Mouse (Mus musculus): ENCODE results near the gene Dhdds. TPM values are rescaled to one million over a fixed set of nuclear protein-coding genes. Genes with fewer than 3 reads are reported as not detected.
A peak's percentile ranks its signal among the peaks of the same experiment; 100 is the strongest.
"Not testable (repeated sequence)": the region's sequence is repeated elsewhere in the genome, so short reads cannot be mapped to it uniquely, and the experiment has no call there.

Gene Dhdds
- total RNA-seq, 2 experiments from 2014 or later = 39.1 to 40.7 TPM

DNA sequence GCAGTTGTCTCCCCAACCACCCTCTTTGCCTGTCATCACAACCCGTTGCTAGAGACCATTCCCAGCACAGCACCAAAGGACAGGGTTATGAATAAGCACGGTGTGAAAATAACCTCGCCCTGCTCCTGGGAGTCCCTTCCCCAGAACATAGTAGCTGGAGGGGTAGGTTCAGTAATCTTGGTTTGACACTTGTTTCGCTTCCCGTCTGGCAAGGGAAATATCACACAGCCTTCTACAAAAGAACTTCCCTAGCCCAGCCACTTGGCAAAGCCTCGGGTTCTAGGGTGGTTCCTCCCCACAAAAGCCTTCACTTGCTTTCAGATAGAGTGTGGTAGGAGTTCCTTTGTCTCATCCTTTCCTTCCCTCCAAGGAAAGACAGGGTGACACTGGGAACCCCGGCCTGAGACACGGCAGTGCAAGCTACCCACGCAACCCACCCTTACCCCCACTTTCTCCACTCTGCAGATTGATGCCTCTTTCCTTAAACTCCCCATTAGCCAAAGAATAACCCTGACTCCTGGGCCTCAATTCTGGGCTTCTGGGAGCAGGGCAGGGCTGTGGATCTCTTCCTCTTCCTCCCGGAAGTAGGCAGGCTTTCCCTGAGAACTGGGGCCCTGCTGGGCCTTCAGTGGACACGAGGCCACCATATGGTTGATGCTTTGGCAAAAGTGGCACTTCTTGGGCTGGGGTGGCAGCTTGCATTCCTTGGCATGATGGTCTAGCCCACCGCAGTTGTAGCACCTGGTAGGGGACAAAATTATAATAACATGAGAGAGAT, 5.1 kb upstream of the Dhdds start:
- no peak for DNase-seq

DNA sequence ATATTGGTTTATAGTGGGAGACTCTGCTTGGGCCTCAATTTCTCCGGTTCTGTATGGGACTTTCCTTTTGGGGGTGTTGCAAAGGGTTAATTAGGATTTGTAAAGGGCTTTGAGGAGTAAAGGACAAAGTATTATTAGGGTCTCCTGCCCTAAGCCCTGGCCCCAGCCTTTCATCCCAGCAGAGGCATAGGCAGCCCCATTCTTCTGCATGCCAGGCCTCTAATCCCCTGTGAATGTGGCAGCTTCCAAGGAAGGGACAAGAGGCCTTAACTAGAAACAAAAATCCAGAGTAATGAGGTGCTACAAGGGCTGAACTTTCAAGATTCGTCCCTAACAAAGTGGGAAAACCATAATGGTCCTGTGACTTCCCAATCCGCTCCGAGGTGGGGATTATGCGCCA, 2.2 kb upstream of the Dhdds start:
- no peak for DNase-seq

DNA sequence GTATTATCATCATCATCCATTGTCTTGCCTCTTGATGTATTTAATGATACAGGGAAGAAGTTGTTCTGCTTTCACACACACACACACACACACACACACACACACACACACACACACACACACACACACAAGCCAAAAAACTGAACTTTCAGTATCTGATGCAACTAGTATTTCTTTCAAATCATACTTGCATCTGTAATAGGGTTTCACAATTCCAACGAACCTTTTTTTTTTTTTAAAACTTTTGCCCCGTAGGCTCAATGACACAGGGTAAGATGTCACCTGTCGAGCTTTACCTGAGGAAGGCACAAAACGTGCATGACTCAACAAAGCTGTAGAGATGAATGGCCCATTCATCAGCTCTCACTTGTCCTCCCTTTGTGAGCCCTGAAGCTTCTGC, 1.5 kb upstream of the Dhdds start:
- no peak for DNase-seq

DNA sequence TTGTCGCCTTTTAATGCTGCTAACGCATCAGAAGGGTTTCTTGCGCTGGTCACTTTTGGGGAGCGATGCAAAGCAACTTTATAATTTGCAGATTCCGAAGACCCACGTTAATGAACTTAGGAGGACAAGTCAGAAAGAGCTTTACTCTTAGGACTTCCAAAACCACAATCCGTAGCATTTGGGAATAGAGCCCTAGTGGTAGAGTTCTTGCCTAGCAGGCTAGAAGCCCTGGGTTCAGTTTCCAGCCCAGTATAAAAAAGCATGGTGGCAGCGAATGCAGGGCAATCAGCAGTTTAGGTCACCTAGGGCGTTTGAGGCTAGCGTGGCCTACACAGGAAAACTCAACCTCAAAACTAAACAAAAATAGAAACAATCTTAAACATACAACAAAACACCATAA, 992 bp upstream of the Dhdds start:
- DNase-seq = no peak

DNA sequence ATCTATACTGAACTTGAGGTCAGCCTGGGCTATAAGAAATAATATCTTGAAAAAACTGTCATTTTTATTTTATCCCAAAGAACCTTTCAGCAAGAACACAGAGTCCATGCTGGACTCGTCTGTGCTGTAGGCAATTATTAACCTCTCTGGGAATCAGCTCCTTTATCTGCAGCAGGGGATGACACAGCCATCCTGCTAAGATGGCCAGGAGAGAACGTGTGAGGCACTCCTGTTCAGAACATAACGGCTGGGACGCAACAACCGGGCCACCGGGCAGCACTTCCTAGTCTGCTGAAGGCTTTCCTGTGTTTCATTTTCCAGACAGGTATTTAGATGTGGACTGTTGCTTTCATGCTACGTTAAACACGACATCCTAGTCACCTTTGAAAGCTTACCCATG, 6.0 kb downstream of the Dhdds start:
- DNase-seq = no peak

DNA sequence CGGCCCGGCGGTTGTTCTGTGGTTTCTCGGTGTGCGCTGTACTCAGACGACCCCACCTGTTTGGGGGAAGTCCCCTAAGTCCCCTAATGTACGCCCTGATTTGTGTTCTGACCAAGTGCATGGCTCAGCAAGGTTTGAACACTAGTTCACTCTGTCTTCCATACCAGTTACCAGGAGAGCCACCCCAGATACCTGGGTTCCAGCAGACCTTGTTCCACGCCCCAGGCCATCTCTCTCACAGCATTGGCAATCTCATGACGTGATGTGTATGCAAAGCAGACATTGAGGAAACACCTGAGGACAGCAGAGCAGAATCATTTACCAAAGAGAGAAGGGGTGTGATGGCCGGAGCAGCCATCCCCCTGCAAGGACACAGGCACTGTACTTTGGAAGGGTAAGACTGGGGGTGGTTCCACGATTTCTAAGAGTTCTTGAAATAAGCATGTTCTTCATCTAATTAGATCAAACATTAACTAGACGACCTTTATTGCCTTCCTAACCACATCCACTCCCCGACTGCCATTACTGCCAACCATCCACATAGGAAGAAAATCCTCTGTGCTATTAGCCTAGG, 9.5 kb downstream of the Dhdds start:
- DNase-seq = no peak

DNA sequence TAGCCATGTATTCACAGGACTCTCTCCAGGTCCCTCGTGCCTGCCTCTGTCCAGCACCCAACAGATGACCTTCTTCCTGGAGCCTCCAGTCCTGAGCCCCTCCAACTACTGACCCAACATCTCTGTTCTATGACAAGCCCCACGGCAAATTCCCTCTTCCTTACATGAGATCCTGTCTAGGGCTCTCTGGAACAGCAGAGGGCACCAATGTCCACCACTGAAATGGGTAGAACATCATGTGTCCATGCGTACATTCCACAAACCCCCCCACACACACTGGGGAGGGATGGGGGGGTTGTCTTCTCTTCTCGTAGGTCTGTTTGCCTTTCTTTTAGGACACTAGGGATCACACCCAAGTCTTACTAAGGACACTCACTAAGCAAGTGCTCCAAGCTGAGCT, 10.7 kb downstream of the Dhdds start:
- no peak for DNase-seq

DNA sequence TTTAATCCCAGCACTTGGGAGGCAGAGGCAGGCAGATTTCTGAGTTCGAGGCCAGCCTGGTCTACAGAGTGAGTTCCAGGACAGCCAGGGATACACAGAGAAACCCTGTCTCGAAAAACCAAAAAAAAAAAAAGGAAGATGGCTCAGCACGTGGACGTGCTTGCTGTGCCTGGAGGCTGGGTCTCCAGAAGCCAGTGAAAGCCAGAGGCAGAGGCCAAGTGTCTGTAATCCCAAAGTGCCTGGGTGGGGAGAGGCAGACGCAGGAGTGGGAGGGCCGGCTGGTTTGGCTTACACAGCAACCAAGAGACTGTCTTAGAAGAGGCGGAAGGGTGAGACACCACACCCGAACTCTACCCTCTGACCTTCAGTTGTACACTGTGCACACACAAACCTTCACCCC, 12.4 kb downstream of the Dhdds start:
- DNase-seq = not testable (repeated sequence)

DNA sequence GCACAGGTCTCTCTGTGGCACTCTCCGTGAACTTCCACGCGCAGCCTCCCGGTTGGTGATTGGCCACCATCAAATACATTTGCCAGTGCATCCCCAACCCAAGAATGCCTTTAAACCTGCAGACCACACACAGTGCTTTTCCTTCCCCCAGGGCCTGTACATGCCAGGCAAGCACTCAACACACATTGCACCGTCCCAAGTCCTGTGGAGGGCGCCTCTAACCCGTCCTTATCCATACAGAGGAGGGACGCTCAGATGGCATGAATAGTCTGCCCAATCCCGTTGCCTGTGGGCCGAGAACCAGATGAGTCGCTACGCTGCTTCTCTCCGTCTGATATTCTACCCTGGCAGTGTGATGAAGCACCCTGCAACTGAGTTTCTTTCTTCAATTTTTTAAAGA, 17.8 kb downstream of the Dhdds start:
- no peak for DNase-seq

DNA sequence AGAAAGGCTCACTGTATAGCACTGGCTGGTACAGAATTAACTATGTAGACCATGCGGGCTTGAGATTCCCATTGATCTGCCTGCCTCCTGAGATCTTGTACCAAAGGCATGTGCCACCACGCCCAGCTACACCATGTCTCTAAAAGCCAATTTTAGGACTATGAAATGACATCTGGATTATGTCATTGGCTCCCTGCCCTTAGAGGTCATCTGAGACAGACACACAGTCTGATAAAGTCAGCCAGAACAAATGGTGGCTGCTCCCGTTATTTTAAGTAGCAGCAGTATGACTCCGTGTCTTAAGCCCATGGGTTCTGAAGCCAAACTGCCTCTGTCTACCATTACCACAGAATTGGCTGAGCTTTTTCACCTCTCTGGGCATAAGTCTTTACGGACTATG, 20.2 kb downstream of the Dhdds start:
- DNase-seq = peak; percentile 64

DNA sequence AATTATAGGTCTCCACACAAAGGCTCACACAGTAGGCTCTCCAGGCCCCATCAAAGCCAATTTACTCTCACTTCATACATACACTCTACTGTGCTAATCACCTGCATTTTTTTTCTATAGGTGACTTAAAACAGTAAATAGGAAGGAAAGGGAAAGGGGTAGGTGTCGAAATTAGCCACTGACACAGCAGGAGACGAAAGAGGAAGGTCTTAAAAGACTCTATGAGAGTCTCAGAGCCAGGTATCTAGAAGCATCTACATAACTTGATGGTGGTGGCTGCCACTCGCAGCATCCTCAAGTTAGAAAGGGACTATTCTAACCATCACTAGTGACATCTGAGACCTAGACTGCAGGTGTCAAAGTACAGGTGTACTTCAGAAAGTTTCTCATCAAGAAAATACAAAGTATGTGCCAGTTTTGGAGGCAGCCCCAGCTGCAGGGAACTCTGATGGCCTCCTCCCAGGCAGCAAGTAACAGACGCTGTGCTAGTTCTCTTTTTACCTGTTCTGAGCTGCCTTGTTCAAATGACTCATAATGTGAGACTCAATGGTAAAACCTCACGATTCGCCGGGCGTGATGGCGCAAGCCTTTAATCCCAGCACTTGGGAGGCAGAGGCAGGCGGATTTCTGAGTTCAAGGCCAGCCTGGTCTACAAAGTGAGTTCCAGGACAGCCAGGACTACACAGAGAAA, 22.6 kb downstream of the Dhdds start:
- no peak for DNase-seq

DNA sequence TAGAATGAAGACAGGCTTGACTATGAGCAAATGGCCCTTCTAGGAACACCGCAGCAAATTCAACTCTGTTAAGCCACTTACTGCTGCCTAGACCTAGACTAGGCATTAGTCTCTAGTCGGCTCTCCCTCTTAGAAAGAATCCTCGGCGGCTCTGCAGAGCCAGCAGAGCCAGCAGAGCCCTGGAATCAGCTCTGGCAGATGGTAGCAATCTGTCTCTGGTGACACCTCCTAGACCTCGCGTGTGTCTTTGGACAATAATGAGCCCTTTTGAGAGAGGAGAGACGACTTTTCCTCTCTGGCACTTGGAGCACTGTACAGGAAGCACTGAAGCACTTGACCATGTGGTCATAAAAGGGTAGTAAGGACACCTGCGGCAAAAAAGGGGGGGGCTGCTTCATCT, 29.0 kb downstream of the Dhdds start:
- no peak for DNase-seq

DNA sequence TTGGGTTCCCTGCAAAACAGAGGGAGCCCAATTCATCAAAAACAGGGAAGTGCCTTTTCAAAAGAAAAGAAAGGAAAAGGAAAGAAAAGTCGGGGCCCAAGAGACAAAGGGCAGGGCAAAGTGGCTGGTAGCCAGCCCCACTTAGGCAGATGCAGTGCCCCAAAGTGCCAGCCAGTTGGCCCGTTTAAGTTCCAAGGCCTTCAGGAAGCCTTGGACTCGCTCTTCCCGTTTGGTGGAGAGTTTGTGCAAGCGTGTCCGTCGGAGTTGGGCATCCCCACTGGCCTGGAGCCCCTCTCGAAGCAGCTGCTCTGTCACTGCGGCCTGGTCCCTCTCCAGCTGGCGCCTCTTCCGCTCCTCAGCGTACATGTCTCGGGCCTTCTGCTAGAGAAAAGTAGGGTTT, 29.8 kb downstream of the Dhdds start:
- no peak for DNase-seq

DNA sequence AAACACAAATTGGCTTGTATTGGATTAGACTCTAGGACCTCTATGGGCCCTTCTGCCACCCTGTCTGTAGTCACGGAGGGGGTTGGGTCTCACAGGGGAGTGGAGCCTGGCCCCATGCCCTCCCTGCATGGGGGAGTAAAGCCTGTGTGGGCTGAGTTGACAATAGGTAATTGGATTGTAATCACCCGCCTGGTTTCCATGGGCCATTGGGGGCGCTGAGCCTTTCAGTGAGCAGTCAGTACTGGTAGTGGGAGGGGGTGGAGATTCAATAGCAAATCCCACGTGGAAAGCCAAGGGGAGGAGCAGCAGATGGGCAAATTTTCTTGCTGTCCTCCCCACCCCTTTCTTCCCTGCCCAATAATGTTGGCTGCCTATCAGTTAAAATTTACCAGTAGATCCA, 30.5 kb downstream of the Dhdds start:
- DNase-seq = no peak

DNA sequence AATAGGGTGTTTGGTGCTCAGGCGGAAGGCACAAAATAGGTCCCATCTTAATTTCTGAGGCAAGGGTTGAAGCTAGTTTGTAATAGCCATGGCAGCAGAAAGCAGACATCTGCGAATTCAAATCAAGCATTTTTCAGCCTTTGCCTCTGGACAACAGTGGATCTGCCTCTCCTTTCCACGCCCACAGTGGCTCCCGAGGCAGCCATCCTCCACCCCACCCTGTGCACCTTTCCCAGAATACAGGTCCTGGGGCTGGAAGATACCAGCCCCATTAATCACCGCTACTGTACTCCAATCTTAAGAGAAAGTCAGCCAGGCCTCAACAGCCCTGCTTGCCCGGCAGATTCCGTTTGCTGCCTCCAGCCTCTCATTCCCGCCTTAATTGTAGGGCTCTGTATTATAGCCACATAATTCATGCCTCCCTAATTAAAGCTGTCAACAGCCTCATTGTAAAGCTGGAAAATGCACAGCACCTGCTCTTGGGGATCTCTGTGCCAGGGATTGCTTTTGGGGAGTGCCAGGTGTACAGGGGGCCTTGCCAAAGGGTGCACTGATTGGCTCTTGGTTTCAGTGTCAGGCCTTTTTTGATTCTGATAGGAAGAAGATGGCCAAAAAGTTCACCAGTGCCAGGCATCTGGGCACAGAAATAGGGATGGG, 31.5 kb downstream of the Dhdds start:
- DNase-seq = no peak

DNA sequence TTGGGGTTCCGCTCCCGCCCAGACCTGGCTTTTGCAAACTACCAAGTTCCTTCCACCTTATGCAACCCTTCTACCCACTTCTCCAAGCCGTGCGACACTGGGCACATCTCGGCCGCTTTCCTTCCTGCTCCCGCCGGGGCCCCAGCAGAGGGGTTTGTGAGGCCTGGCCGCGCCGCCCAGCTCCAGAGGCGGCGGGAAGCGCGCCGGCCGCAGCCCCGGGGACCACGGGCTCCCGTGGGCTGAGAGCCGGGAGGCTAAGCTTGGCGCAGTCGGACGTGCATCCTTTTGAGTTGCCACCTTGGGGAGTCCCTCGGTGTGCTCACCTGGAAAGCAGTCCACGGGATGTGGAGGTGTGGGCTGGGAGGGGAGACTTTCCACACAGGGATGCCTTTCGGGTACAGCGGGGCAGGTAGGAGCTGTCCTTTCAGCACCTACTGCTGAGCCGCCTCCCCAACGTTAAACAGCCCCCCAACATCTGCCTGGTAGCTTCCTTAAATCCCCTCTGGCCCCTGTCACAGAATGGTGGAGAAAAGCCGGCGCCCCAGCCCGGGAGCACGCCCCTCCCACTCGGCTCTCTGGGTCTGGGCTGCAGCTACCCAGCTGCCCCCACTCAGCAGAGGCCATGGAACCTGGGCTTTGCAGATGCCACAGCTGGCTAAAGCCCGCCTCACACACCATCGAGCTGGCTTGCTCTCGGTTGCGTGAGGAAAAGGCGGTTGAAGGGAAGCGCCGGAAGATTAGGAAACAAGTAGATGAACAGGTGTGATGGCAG, 32.4 kb downstream of the Dhdds start, which contains the start of gene Hmgn2:
Gene Hmgn2 (minus strand): TSS at position 501 of the 772 bp plus-strand sequence.
- peak; percentile 54 for DNase-seq

DNA sequence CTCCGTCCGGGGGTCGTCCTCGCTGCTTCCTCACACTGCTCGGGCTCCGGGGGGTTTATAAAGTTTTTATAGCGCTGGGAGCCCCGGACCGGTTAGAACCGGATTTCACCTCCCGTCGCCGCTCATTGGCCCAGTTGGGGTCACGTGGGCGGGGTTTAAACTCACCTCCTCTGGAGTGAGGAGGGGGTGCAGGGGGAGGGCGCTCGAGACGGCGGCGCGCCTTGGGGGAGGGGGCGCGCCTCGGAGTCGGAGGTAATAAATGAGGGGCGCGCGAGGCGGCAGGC, 32.9 kb downstream of the Dhdds start:
- peak; percentile 94 for DNase-seq

DNA sequence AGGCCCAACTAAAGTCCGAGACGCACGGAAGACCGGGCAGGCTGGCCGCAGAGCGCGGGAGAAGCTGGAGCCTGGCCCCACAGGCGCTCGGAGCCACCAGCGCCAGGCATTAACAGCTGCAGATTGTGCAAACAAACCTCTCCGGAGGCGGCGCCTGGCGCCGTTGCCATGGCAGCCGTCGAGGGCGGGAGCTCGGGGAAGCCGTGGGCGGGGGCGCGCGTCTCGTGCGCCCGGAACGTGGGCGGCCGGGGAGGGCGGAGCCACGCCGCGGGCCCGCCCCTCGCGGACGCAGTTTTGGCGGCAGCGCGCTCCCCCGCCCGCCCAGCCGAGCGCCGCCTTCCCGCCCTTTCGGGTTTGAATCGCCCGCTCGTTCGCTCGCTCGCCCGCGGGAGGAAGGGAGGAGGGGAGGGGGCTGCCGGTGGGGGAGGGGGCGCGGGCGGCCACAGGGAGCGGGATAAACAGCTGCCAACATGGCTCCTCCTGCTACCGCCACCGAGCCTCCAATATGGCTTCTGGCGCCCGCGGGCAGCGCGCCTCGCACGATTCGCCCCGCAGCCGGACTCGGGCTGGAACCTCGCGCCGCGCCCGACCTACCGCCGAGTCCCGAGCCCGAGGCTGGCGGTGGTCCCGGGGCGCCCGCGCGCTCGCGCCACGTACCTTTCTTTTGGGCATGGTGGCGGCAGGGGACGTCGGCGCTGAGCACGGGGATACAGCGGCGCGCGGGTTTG, 33.4 kb downstream of the Dhdds start:
- DNase-seq = peak; percentile 99

DNA sequence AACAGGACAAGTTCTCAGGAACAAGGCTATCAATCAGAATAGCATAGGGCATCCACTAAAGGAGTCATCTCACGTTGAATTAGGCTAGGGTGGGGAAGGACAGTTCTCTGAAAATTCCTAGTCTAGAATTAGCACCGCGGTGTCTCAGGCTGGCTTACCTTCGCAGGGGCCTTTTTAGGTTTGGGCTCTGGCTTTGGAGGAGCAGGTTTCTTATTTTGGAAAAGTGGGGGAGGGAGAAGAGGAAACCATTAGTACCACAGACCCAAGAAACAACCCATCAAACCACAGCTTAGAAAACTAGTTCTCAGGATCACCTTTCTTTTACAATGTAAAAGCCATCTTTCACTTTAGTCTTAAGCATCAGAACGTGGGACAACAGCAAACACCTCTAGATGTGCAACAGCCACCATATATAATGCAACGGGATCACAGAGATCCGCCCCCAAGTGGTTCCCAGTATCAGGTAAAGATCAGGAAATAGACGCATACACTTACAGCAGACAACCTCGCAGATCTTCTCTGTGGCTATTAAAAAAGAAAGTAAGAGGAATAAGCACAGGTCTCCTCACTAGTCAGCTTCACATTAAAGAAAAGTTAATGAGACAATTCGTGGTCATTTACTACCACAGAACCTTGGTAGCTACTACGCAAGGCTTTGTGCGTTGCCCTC, 34.3 kb downstream of the Dhdds start:
- no peak for DNase-seq

DNA sequence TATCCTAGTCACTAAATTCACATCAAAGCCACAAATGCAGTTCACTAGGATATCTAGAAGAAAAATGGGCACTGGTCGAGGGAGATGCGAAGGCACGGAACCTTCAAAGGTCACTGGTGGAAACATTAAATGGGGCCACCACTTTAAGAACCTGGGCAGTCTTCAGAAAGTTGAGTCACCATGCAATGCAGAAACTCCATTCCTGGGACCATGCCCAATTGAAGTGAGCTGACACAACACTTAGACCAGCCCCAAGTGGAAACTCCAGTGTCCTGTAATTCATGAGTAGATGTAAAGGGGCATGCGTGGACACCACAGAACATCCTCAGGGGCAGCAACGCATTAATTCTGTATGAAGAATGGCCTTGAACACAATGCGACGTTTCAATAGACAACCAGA, 38.2 kb downstream of the Dhdds start:
- no peak for DNase-seq

DNA sequence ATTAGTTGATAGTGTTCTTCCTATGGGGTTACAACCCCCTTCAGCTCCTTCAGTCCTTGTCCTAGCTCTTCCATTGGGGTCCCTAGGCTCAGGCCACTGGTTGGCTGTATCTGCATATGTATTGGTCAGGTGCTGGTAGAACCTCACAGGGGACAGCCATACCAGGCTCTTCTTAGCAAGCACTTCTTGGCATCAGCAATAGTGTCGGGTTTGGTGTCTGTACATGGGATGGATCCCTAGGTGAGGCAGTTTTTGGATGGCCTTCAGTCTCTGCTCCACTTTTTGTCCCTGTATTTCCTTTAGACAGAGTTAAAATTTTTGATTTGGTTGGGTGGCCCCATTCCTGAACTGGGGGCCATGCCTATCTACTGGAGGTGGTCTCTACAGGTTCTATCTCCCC, 41.8 kb downstream of the Dhdds start:
- no peak for DNase-seq

DNA sequence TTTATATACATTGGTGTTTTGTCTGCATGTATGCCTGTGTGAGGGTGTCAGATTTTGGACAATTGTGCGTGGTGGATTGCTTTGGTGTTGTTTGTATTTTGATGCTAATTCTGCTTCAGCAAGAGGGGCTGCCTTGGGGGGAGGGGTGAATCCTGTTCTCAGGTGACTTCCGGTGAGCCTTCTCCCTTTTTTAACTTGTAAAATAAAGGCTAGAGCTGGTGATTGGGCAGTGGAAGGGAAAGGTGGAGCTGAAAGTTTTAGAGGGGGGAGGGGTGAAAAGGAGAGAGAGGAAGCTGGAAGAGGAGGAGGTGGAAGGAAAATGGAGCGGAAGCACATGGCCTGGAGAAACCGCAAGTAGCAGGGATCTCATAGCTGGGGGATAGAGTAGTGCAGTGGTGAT, 44.4 kb downstream of the Dhdds start:
- no peak for DNase-seq

Data from heart, postnatal 4 days (tissue).